Mouse (Mus musculus) lung, embryonic 16.5 days (tissue): ENCODE measurements around the gene Ralgapa1. TPM values are rescaled to one million over a fixed set of nuclear protein-coding genes. Genes with fewer than 3 reads are reported as not detected.
A peak's percentile ranks its signal among the peaks of the same experiment; 100 is the strongest.

Source experiments
- ATAC-seq: fragments of 200-750 bp; cut with Nextera tagmentation; 2 replicates; pipeline ENCODE4 v1.8.0; 2017; ENCODE audit warnings: low read depth, mild to moderate bottlenecking, moderate library complexity
- H3K27ac ChIP-seq: fragments of 300-500 bp; sonication (generic); 2 replicates; pipeline ENCODE4 v1.5.1; 2014; ENCODE audit warnings: mild to moderate bottlenecking, control low read depth, low read length
- H3K27me3 ChIP-seq: fragments of 300-500 bp; sonication (generic); 2 replicates; pipeline ENCODE4 v1.6.1; 2014; ENCODE audit warnings: low read depth, low read length, mixed read lengths; ENCODE audit not compliant: control insufficient read depth, insufficient read depth
- H3K36me3 ChIP-seq: fragments of 300-500 bp; sonication (generic); 2 replicates; pipeline ENCODE4 v1.6.1; 2014; ENCODE audit warnings: low read length; ENCODE audit not compliant: control insufficient read depth, insufficient read depth
- H3K4me1 ChIP-seq: fragments of 300-500 bp; sonication (generic); replicated peaks from 2 replicates; pipeline ENCODE4 v1.6.1; 2014; ENCODE audit warnings: low read length, mixed read lengths; ENCODE audit not compliant: control insufficient read depth, insufficient read depth
- H3K4me2 ChIP-seq: fragments of 300-500 bp; sonication (generic); 2 replicates; pipeline ENCODE4 v1.6.1; 2014; ENCODE audit warnings: low read depth, low read length, control low read depth
- H3K4me3 ChIP-seq: fragments of 300-500 bp; sonication (generic); 2 replicates; pipeline ENCODE4 v1.5.1; 2014; ENCODE audit warnings: mild to moderate bottlenecking, low read length, control low read depth
- H3K9ac ChIP-seq: fragments of 300-500 bp; sonication (generic); 2 replicates; pipeline ENCODE4 v1.6.1; 2014; ENCODE audit warnings: low read length, control low read depth
- H3K9me3 ChIP-seq: fragments of 300-500 bp; sonication (generic); 2 replicates; pipeline ENCODE4 v1.6.1; 2016; ENCODE audit warnings: low read length; ENCODE audit not compliant: control insufficient read depth
- WGBS: fragments of 180-500 bp; shearing (Covaris S2); extraction: QIAGEN DNeasy Blood & Tissue Kit; methylation state at CpG from one replicate; pipeline ENCODE4 v1.1.7; 2014; 5-methylcytosine and 5-hydroxymethylcytosine counted together
- polyA plus RNA-seq: library from polyadenylated mRNA; unstranded; fragments of >200 nt; fragmentation: Nextera tagmentation; extraction: Ambion mirVana; gene quantifications from 2 replicates; pipeline ENCODE4 v1.2.1, GENCODE M21; 2015

Ralgapa1 gene
- 13.6 and 13.8 TPM in 2 replicates for polyA plus RNA-seq

DNA sequence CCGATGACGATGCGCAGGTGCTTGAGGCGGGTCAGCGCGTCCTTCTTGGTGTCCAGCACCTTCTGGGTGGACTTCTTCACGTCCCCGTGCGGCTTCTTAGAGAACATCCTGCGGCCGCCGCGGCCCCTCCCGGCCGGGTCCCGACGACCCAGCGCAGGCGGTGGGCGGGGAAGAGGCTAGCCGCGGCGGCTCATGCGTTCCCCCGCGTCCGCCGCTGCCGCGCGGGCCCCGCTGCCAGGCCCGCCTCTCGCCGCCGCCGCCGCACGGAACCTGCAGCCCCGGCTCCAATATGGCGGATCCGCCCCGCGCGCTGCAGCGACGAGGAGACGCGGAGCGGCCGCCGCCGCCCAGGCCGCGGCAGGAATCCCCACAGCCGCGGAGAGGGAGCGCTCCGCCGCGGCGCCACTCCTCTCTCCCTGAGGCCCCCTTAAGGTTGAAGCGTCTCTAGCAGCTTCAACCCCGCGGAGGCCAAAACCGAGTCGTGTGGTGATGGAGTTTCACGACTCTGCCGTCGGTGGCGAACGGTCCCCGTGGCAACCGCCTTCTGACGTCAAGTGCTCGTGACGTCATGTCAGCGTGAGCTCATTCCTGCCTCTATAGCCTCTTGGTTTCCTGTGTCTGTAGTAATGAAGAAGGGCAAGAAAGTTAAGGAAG, at the start of gene Ralgapa1:
Gene Ralgapa1 (minus strand): TSS at position 507 of the 654 bp plus-strand sequence.
- H3K9me3 ChIP-seq: no peaks in the 10 kb centered on the region
- no peaks in the 10 kb centered on the region for H3K27me3 ChIP-seq
- H3K4me3 ChIP-seq: peak within 1 kb of the TSS; percentile 95
- peak; percentile 96 for ATAC-seq
- H3K9ac ChIP-seq: peak within 1 kb of the TSS; percentile 97
- H3K36me3 ChIP-seq: no peaks in the 10 kb centered on the region
- H3K27ac ChIP-seq: peak within 1 kb of the TSS; percentile 94
- H3K4me2 ChIP-seq: peak within 1 kb of the TSS; percentile 64
- no peaks in the 10 kb centered on the region; the same call in none of the 2 replicates for H3K4me1 ChIP-seq
- WGBS: under 1% methylated on average over 61 of the region's 78 CpGs

DNA sequence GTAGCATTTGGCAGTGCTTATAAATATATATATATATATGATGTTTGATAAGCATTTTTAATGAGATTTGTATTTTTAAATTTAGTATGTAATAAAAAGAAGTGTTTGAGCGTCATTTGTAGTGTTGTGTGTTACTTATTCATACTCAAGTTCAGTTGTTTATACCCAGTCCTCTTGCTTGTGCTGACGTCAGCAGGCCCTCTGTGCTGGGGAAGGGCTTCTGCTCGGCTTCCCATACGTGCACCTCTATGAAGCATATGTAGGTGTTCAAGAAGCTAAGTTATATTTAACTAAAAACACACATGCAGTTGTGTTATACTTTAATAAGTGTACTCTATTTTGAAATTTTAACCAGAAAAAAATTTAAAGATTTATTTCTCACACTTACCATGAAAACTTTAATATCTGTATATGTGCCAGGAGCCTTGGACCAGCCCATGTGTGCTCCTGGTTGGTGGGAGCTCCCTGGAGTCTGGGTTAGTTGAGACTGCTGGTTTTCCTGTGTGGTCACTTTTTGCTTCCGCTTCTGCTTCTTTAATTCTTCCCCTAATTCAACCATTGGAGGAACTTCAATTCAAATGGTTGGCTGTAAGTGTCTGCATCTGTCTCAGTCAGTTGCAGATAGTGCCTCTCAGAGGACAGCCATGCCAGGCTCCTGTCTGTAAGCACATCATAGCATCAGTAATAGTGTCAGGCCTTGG, 48.8 kb upstream of the Ralgapa1 start:
- Histone ChIP-seq H3K4me2 (no peak overlapping the region), H3K4me1 (no peaks in the 10 kb centered on the region), H3K27ac (no peak overlapping the region), H3K4me3 (no peak overlapping the region), H3K27me3 (no peaks in the 10 kb centered on the region), H3K36me3 (peaks cover 47% of the 10 kb centered on the region), H3K9me3 (no peaks in the 10 kb centered on the region), H3K9ac (no peak overlapping the region)
- WGBS: 94% methylated on average over 5 of the region's 5 CpGs
- no peak for ATAC-seq

DNA sequence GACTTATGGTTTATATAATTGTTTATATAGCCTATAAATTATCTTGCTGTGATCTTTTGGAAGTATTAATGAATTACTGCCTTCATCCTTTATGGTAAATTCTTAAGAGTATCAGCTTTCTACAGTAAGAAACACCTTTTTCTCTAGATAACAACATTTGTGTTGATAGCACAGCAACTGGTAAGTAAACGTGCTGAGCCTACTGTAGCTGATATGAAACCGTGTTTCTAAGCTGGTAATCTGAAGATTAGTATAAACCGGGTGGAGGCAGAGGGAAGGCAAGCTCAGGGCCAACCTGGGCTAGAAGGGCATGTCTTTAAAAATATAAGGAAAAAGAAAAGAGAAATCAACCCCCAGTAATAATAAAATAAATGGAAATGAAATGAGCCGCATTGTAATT, 46.8 kb upstream of the Ralgapa1 start:
- no peak for ATAC-seq
- H3K9me3 ChIP-seq: no peaks in the 10 kb centered on the region
- no peaks in the 10 kb centered on the region for H3K4me1 ChIP-seq
- H3K4me2 ChIP-seq: no peak overlapping the region
- WGBS: 91% methylated on average over 4 of the region's 4 CpGs
- H3K4me3 ChIP-seq: no peak overlapping the region
- peaks cover 54% of the 10 kb centered on the region for H3K36me3 ChIP-seq
- no peaks in the 10 kb centered on the region for H3K27me3 ChIP-seq
- H3K9ac ChIP-seq: no peak overlapping the region
- no peak overlapping the region for H3K27ac ChIP-seq

DNA sequence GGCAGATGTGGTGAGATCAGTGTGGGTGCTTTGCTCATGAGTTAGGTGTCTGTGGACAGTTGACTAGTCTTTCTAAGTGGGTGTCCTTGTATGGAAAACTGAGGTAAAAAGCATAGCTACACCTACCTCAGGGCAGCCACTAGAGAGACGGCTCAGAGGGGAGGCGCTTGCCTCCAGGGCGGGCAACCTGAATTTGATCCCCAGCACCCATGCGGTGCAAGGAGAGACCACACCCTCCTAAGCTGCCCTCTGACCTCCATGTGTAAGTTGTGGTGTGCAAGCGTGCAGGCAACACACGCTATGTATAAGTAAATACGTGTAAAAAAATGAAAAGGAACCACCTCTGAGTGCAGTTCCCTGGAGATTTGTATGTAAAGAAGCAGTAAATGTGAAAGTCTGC, 39.7 kb upstream of the Ralgapa1 start:
- WGBS: 89% methylated on average over 7 of the region's 7 CpGs
- H3K36me3 ChIP-seq: peaks cover 43% of the 10 kb centered on the region
- H3K4me1 ChIP-seq: no peaks in the 10 kb centered on the region
- no peak overlapping the region for H3K9ac ChIP-seq
- H3K4me3 ChIP-seq: no peak overlapping the region
- H3K9me3 ChIP-seq: peaks cover 11% of the 10 kb centered on the region
- H3K4me2 ChIP-seq: no peak overlapping the region
- H3K27ac ChIP-seq: no peak overlapping the region
- ATAC-seq: no peak
- no peaks in the 10 kb centered on the region for H3K27me3 ChIP-seq

DNA sequence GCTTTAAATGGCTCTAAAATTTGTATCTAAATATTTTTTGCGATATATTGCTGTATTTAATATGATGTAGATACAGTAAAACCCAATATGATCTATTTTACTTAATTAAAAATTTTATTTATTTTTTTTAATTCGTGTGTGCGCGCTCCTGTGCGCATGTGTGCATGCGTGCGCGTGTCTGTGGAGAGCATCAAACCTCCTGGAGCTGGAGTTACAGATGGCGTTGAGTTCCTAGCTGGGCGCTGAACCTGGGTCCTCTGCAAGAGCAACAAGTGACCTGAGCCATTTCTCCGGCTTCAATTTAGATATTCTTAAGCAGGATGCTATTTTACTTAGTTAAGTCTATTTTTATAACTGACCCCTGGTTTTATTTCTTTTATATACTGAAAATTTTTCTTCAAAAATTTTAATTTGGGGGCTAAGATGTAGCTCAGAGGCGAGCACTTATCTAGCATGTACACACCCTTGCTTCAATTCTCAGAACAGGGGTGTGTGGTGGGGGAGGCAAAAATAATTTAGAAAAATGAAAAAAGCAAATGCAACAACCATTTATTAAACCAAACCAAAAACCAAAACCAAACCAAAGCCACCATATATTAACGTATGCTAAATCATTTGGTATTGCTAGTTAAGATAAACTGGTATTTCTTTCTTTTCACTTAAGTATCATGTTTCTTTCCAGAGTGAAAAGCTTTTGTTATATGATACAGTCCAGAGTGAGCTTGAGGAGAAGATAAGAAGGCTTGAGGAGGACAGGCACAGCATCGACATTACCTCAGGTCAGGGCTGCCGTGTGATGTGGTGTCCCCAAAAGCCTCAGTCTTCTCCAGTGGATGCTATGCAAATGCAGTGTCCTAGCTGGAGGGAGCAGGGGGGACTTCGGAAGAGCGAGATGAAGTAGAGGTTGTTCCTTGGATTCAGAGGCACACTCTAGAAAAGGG, 38.7 kb upstream of the Ralgapa1 start:
- no peaks in the 10 kb centered on the region for H3K27me3 ChIP-seq
- no peaks in the 10 kb centered on the region for H3K4me1 ChIP-seq
- peaks cover 11% of the 10 kb centered on the region for H3K9me3 ChIP-seq
- no peak overlapping the region for H3K4me2 ChIP-seq
- no peak overlapping the region for H3K9ac ChIP-seq
- peaks cover 43% of the 10 kb centered on the region for H3K36me3 ChIP-seq
- WGBS: 90% methylated on average over 17 of the region's 17 CpGs
- no peak for ATAC-seq
- H3K4me3 ChIP-seq: no peak overlapping the region
- no peak overlapping the region for H3K27ac ChIP-seq

DNA sequence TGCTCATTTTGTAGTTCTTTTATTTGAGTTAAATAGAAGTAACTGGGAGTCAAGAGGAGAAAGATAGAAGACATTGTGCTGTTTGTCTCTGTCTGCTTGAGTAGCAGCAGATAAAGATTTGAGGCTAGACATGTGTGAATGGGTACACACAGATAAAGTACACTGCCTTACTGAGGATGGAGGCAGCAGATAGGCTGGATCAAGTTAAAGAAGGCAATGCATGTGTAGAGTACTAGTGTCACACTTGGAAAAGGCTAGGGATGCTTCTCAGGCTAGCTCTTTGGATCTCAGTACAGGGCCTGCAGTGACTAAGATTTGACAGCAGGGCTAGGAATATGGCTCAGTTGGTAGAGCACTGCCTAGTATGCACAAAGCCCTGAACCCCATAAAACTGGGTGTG, 29.7 kb upstream of the Ralgapa1 start:
- Histone ChIP-seq H3K27me3 (no peaks in the 10 kb centered on the region), H3K36me3 (peaks cover 24% of the 10 kb centered on the region), H3K9ac (no peak overlapping the region), H3K4me2 (no peak overlapping the region), H3K4me3 (no peak overlapping the region), H3K27ac (no peak overlapping the region), H3K4me1 (no peaks in the 10 kb centered on the region), H3K9me3 (peaks cover 4% of the 10 kb centered on the region)
- ATAC-seq: no peak

DNA sequence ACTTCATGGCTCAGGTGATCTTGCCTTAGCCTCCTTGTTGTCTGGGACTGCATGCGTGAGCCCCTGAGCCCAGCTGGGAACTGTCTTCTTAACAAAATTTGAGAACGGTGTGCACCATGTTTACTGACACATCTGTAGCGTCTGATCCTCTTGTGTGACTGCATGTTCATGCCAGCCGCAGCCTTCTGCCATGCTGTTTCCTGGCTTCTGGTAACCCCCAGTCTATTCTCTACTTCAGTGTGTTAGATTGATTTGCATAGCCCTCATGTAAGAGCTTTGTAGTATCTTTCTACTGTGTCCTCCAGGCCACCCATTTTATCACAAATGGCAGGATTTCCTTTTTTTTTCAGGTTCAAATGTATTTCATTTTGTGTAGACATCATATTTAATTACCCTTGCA, 26.9 kb upstream of the Ralgapa1 start:
- Histone ChIP-seq H3K4me3 (no peak overlapping the region), H3K4me2 (no peak overlapping the region), H3K36me3 (peaks cover 23% of the 10 kb centered on the region), H3K4me1 (no peaks in the 10 kb centered on the region), H3K27ac (no peak overlapping the region), H3K9ac (no peak overlapping the region), H3K27me3 (no peaks in the 10 kb centered on the region), H3K9me3 (peaks cover 3% of the 10 kb centered on the region)
- no peak for ATAC-seq
- WGBS: 89% methylated on average over 4 of the region's 4 CpGs

DNA sequence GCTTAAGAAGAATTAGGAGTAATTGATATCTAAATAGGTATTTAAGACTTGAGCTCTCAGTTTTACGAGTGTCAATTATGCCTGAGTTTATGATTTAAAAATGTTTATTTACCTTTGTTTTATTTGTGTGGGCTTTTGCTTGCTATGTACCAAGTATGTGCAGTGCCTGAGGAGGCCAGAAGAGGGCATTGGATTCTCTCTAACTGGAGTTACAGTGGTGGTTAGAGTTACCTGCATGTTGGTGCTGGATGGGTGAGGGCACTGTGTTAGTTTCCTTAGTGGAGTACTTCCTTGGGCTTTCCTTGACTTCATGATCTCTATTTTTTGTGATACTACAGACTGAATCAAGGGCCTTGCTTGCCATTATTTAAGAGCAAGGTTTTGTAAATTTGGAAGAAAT, 25.8 kb upstream of the Ralgapa1 start:
- Histone ChIP-seq H3K27me3 (no peaks in the 10 kb centered on the region), H3K4me2 (no peak overlapping the region), H3K36me3 (peaks cover 33% of the 10 kb centered on the region), H3K9ac (no peak overlapping the region), H3K4me3 (no peak overlapping the region), H3K9me3 (peaks cover 3% of the 10 kb centered on the region), H3K4me1 (no peaks in the 10 kb centered on the region), H3K27ac (no peak overlapping the region)
- no peak for ATAC-seq
- 64% methylated on average over 1 of the region's 1 CpGs for WGBS

DNA sequence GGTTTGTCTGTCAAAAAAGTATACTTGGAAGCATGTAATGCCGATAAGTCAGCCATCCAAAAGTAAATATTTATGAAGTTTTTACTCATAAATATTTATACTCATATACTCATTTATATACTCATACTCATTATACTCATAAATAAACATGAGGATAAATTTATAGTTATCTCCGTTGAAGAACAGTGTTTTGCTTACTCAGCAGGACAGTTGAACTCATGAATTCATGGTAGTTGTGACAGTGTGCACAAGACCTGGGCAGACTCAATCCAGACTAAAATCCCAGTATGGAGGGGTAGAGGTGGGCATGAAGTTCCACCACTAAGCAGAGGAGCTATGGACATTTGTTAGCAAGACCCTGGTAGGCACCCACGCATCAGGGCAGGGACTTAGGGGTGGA, 16.5 kb upstream of the Ralgapa1 start:
- H3K4me3 ChIP-seq: peak overlapping the region; percentile 79
- WGBS: 46% methylated on average over 3 of the region's 3 CpGs
- H3K27ac ChIP-seq: no peak overlapping the region
- no peak for ATAC-seq
- peaks cover 10% of the 10 kb centered on the region for H3K4me1 ChIP-seq
- no peaks in the 10 kb centered on the region for H3K9me3 ChIP-seq
- H3K36me3 ChIP-seq: peaks cover 11% of the 10 kb centered on the region
- H3K9ac ChIP-seq: no peak overlapping the region
- peak overlapping the region; percentile 81 for H3K4me2 ChIP-seq
- no peaks in the 10 kb centered on the region for H3K27me3 ChIP-seq
